Mouse (Mus musculus) limb, embryonic 15.5 days (tissue): ENCODE results near the gene Rec8. TPM values are rescaled to one million over a fixed set of nuclear protein-coding genes. Genes with fewer than 3 reads are reported as not detected.

Experiments
- polyA plus RNA-seq: library from polyadenylated mRNA; unstranded; fragments of >200 nt; fragmentation: Nextera tagmentation; extraction: Ambion mirVana; gene quantifications from 2 replicates; pipeline ENCODE4 v1.2.1, GENCODE M21; 2015

Gene Rec8
- polyA plus RNA-seq, 1 experiment from 2014 or later, result 3.3 TPM

Other genes with a start within 250 kb of the Rec8 start
- 70.3 and 76.2 TPM in 2 replicates for gene Dhrs4, start 139.3 kb upstream of the Rec8 start, polyA plus RNA-seq
- gene Carmil3, start 127.4 kb upstream of the Rec8 start, polyA plus RNA-seq, result 2.1 and 2.4 TPM in 2 replicates
- gene Cpne6, start 107.6 kb upstream of the Rec8 start, polyA plus RNA-seq, result 0.36 and 0.54 TPM in 2 replicates
- not detected in 2 replicates for gene Nrl, start 93.1 kb upstream of the Rec8 start, polyA plus RNA-seq
- 32.4 and 34.3 TPM in 2 replicates for gene Pck2, start 77.8 kb upstream of the Rec8 start, polyA plus RNA-seq
- gene Dcaf11, start 58.0 kb upstream of the Rec8 start, polyA plus RNA-seq, result 50.0 and 50.1 TPM in 2 replicates
- gene A730061H03Rik, start 57.6 kb upstream of the Rec8 start, polyA plus RNA-seq, result 1.3 and 1.4 TPM in 2 replicates
- 17.3 and 44.6 TPM in 2 replicates for gene Fitm1, start 42.4 kb upstream of the Rec8 start, polyA plus RNA-seq
- gene Psme1, start 39.9 kb upstream of the Rec8 start, polyA plus RNA-seq, result 141 and 148 TPM in 2 replicates
- gene Emc9, start 32.7 kb upstream of the Rec8 start, polyA plus RNA-seq, result 12.6 and 16.2 TPM in 2 replicates
- 239 and 241 TPM in 2 replicates for gene Psme2, start 26.9 kb upstream of the Rec8 start, polyA plus RNA-seq
- 20.0 and 20.6 TPM in 2 replicates for gene Rnf31, start 26.3 kb upstream of the Rec8 start, polyA plus RNA-seq
- gene Irf9, start 14.5 kb upstream of the Rec8 start, polyA plus RNA-seq, result 13.2 and 13.7 TPM in 2 replicates
- 107 and 125 TPM in 2 replicates for gene Ipo4, start 17.9 kb downstream of the Rec8 start, polyA plus RNA-seq
- 1.5 and 1.6 TPM in 2 replicates for gene Gm49378, start 19.9 kb downstream of the Rec8 start, polyA plus RNA-seq
- 115 and 124 TPM in 2 replicates for gene Tm9sf1, start 25.8 kb downstream of the Rec8 start, polyA plus RNA-seq
- 1.0 and 1.1 TPM in 2 replicates for gene Tssk4, start 32.1 kb downstream of the Rec8 start, polyA plus RNA-seq
- gene Mdp1, start 42.5 kb downstream of the Rec8 start, polyA plus RNA-seq, result 56.0 and 58.7 TPM in 2 replicates
- 61.0 and 61.1 TPM in 2 replicates for gene Gmpr2, start 53.9 kb downstream of the Rec8 start, polyA plus RNA-seq
- 536 and 558 TPM in 2 replicates for gene Nedd8, start 54.1 kb downstream of the Rec8 start, polyA plus RNA-seq
- 31.5 and 33.3 TPM in 2 replicates for gene Tinf2, start 63.8 kb downstream of the Rec8 start, polyA plus RNA-seq
- 47.8 and 48.0 TPM in 2 replicates for gene Tgm1, start 95.9 kb downstream of the Rec8 start, polyA plus RNA-seq
- gene Rabggta, start 104.2 kb downstream of the Rec8 start, polyA plus RNA-seq, result 29.4 and 31.3 TPM in 2 replicates
- gene Dhrs1, start 127.7 kb downstream of the Rec8 start, polyA plus RNA-seq, result 83.3 and 93.4 TPM in 2 replicates
- 27.9 and 31.9 TPM in 2 replicates for gene Nop9, start 127.7 kb downstream of the Rec8 start, polyA plus RNA-seq
- gene Cideb, start 140.4 kb downstream of the Rec8 start, polyA plus RNA-seq, result 0.58 and 0.74 TPM in 2 replicates
- 0.83 and 1.3 TPM in 2 replicates for gene Ltb4r2, start 143.4 kb downstream of the Rec8 start, polyA plus RNA-seq
- 1.2 and 1.4 TPM in 2 replicates for gene Ltb4r1, start 147.9 kb downstream of the Rec8 start, polyA plus RNA-seq
- gene Adcy4, start 166.1 kb downstream of the Rec8 start, polyA plus RNA-seq, result 16.8 and 21.3 TPM in 2 replicates
- 35.0 and 37.6 TPM in 2 replicates for gene Ripk3, start 170.8 kb downstream of the Rec8 start, polyA plus RNA-seq
- gene Nfatc4, start 205.1 kb downstream of the Rec8 start, polyA plus RNA-seq, result 89.3 and 95.9 TPM in 2 replicates
- 21.6 and 25.5 TPM in 2 replicates for gene Nynrin, start 236.0 kb downstream of the Rec8 start, polyA plus RNA-seq